Comparison of ENCODE assay signal across 26 mouse cellular contexts in the genomic region with DNA sequence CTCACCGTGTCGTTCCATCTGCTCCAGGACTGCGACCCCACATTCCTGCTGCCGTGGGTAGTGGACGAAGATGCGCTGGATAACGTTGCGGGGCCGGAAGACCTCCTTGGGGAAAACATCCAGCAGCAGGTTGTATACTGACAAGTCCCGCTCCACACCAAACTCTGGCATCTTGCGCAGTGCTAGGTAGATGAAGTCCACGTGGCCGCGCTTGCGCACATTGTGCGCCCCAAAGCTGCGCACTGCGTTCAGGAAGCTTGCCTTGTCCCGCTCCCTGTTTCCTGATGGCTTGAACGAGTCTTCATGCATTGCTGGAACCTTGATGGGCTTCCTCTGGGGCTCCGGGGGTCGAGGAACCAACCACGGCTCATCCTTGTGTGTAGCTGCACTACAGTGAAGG. TPM values are rescaled to one million over a fixed set of nuclear protein-coding genes. Genes with fewer than 3 reads are reported as not detected.
"Had no signal": no experiment of that assay in that cellular context is flagged by ENCODE, and none has a peak within 500 bp of the region (broad histone marks: within the 10 kb centered on the region; RNA-seq: fewer than 3 reads in every experiment).

No protein-coding gene starts in this region.

- H3K9ac ChIP-seq: limb, embryonic 13.5 days; liver, embryonic 13.5 days; neural tube, embryonic 12.5 days; neural tube, embryonic 15.5 days; stomach, embryonic 15.5 days had no signal

- H3K27ac ChIP-seq: layer of hippocampus, adult 2 months; limb, embryonic 10.5 days; limb, embryonic 13.5 days; liver, embryonic 13.5 days; neural tube, embryonic 12.5 days; neural tube, embryonic 15.5 days; stomach, embryonic 15.5 days had no signal

- H3K4me1 ChIP-seq: neural tube, embryonic 12.5 days; stomach, embryonic 15.5 days had no signal

- H3K9me3 ChIP-seq: limb, embryonic 10.5 days; limb, embryonic 13.5 days; liver, embryonic 13.5 days; neural tube, embryonic 12.5 days; neural tube, embryonic 15.5 days; stomach, embryonic 15.5 days had no signal

- H3K27me3 ChIP-seq: limb, embryonic 13.5 days; liver, embryonic 13.5 days; neural tube, embryonic 12.5 days; neural tube, embryonic 15.5 days; stomach, embryonic 15.5 days had no signal

- H3K4me2 ChIP-seq: limb, embryonic 13.5 days; liver, embryonic 13.5 days; midbrain, embryonic 11.5 days; neural tube, embryonic 12.5 days; neural tube, embryonic 15.5 days; stomach, embryonic 15.5 days had no signal

- DNase-seq: kidney, postnatal 14 days; layer of hippocampus, adult 9-11 months; liver; liver, embryonic 13.5 days; lung, adult 2 months; lung, postnatal 14 days; lung, postnatal 4 days; midbrain, embryonic 14.5 days; retina, postnatal 1 day; right cerebral cortex, postnatal 25 days; spleen, adult 18-20 months; thymus, postnatal 25 days had no signal

- H3K4me3 ChIP-seq: layer of hippocampus, adult 2 months; limb, embryonic 10.5 days; limb, embryonic 13.5 days; liver, embryonic 13.5 days; neural tube, embryonic 12.5 days; neural tube, embryonic 15.5 days; stomach, embryonic 15.5 days had no signal

RNA-seq across cellular contexts. Expression of a gene that starts 5.2 kb away (rescaled TPM):
- total RNA-seq: megakaryocyte progenitor cell, adult 5-6 weeks; megakaryocyte-erythroid progenitor cell, adult 5-6 weeks had no signal
- polyA plus RNA-seq: kidney, embryonic 16.5 days; large intestine, adult 2 months; limb, embryonic 10.5 days; limb, embryonic 13.5 days; liver, embryonic 13.5 days; liver, embryonic 16.5 days; lung, adult 2 months; lung, embryonic 16.5 days; midbrain, embryonic 11.5 days; midbrain, embryonic 14.5 days; neural tube, embryonic 12.5 days; neural tube, embryonic 15.5 days; stomach, embryonic 15.5 days; thymus, postnatal 0 days had no signal

RNA-seq across cellular contexts. Expression of a gene that starts 22.8 kb away (rescaled TPM):
- total RNA-seq: megakaryocyte progenitor cell, adult 5-6 weeks; megakaryocyte-erythroid progenitor cell, adult 5-6 weeks had no signal

RNA-seq across cellular contexts. Expression of a gene that starts 24.4 kb away (rescaled TPM):
- total RNA-seq: megakaryocyte progenitor cell, adult 5-6 weeks; megakaryocyte-erythroid progenitor cell, adult 5-6 weeks had no signal
